Mouse (Mus musculus) intestine, embryonic 14.5 days (tissue): ENCODE measurements around the gene Snrpg. TPM values are rescaled to one million over a fixed set of nuclear protein-coding genes. Genes with fewer than 3 reads are reported as not detected.

Experiments
- ATAC-seq: fragments of 200-750 bp; cut with Nextera tagmentation; replicated peaks from 2 replicates; pipeline ENCODE4 v1.8.0; 2017; ENCODE audit warnings: low read depth, moderate number of reproducible peaks, moderate TSS enrichment, moderate library complexity; ENCODE audit not compliant: low FRiP score, low TSS enrichment
- DNase-seq: peaks from one replicate; pipeline ENCODE4 v3.0.0-alpha.2; 2018; ENCODE audit warnings: low spot score
- H3K27ac ChIP-seq: fragments of 300-500 bp; sonication (generic); 2 replicates; pipeline ENCODE4 v1.5.1; 2014; ENCODE audit warnings: low read depth, mild to moderate bottlenecking, control low read depth
- H3K27me3 ChIP-seq: fragments of 300-500 bp; sonication (generic); replicated peaks from 2 replicates; pipeline ENCODE4 v1.6.1; 2014; ENCODE audit warnings: low read length, control low read depth; ENCODE audit not compliant: control insufficient read depth, insufficient read depth
- H3K36me3 ChIP-seq: fragments of 300-500 bp; sonication (generic); 2 replicates; pipeline ENCODE4 v1.6.1; 2014; ENCODE audit warnings: low read length, control low read depth; ENCODE audit not compliant: control insufficient read depth, insufficient read depth
- H3K4me1 ChIP-seq: fragments of 300-500 bp; sonication (generic); replicated peaks from 2 replicates; pipeline ENCODE4 v1.6.1; 2014; ENCODE audit warnings: low read length, control low read depth, mixed read lengths; ENCODE audit not compliant: control insufficient read depth, insufficient read depth
- H3K4me2 ChIP-seq: fragments of 300-500 bp; sonication (generic); 2 replicates; pipeline ENCODE4 v1.6.1; 2014; ENCODE audit warnings: low read length
- H3K4me3 ChIP-seq: fragments of 300-500 bp; sonication (generic); 2 replicates; pipeline ENCODE4 v1.5.1; 2014; ENCODE audit warnings: low read depth, low read length, control low read depth, mixed read lengths
- H3K9ac ChIP-seq: fragments of 300-500 bp; sonication (generic); 2 replicates; pipeline ENCODE4 v1.6.1; 2014; ENCODE audit warnings: mild to moderate bottlenecking, low read length
- H3K9me3 ChIP-seq: fragments of 300-500 bp; sonication (generic); 2 replicates; pipeline ENCODE4 v1.6.1; 2016; ENCODE audit warnings: low read length, control low read depth; ENCODE audit not compliant: control insufficient read depth
- WGBS: fragments of 180-500 bp; shearing (Covaris S2); extraction: QIAGEN DNeasy Blood & Tissue Kit; methylation state at CpG from one replicate; pipeline ENCODE4 v1.1.7; 2014; 5-methylcytosine and 5-hydroxymethylcytosine counted together
- polyA plus RNA-seq: library from polyadenylated mRNA; unstranded; fragments of >200 nt; fragmentation: Nextera tagmentation; extraction: Ambion mirVana; gene quantifications from 2 replicates; pipeline ENCODE4 v1.2.1, GENCODE M21; 2014

Snrpg gene
- polyA plus RNA-seq = 787 and 872 TPM in 2 replicates

DNA sequence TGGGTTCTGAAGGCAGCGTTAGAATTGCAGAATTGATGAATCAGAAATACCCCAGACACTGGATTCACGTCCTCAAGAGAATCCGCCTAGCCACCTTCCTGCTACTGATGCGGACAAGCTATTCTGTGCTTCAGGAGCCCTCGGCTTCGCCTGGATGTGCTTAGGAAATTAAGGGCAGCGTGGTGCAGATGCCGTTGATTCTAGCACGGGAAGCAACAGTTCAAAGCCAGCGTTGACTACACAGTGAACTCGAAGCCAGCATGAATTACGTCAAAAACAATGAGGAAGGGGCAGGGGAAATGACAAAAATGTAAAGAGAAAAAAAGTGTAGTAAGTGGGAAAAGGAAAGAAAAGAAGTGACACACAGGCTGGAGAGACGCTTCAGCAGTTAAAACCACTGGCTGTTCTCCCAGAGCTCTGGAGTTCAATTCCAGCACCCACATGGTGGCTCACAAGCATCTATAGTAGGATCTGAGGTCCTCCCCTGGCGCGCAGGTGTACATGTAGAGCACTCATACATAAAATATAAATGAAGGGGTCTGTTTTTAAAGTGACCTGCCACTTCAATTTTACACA, at the start of gene Snrpg:
Snrpg (plus strand) TSS at position 541 of the 576 bp plus-strand sequence.
- Histone ChIP-seq H3K9ac (peak within 1 kb of the TSS; percentile 93), H3K4me1 (peaks cover 18% of the 10 kb centered on the region), H3K27ac (peak within 1 kb of the TSS; percentile 89), H3K36me3 (peaks cover 32% of the 10 kb centered on the region), H3K4me3 (peak within 1 kb of the TSS; percentile 96), H3K9me3 (no peaks in the 10 kb centered on the region), H3K27me3 (no peaks in the 10 kb centered on the region), H3K4me2 (peak within 1 kb of the TSS; percentile 87)
- ATAC-seq (0 out of 2 replicates have a peak, but pooled peaks have one; percentile 3), DNase-seq (peak; percentile 58)
- 16% methylated on average over 15 of the region's 15 CpGs for WGBS

GRCm38 (mm10) chr6:86322031-86322563, 49.0 kb upstream of the Snrpg start:
- Histone ChIP-seq H3K4me2 (no peak overlapping the region), H3K27me3 (no peaks in the 10 kb centered on the region), H3K4me1 (no peaks in the 10 kb centered on the region), H3K27ac (no peak overlapping the region), H3K9ac (no peak overlapping the region), H3K4me3 (no peak overlapping the region), H3K36me3 (no peaks in the 10 kb centered on the region), H3K9me3 (no peaks in the 10 kb centered on the region)
- ATAC-seq (no peak), DNase-seq (no peak)
- 80% methylated on average over 5 of the region's 5 CpGs for WGBS

- H3K9ac ChIP-seq = no peak overlapping the region
- no peak overlapping the region for H3K4me2 ChIP-seq
- 94% methylated on average over 9 of the region's 9 CpGs for WGBS
- H3K36me3 ChIP-seq = no peaks in the 10 kb centered on the region
- H3K27ac ChIP-seq = no peak overlapping the region
- no peak overlapping the region for H3K4me3 ChIP-seq
- no peak for ATAC-seq
- H3K4me1 ChIP-seq = no peaks in the 10 kb centered on the region
- DNase-seq = no peak
- no peaks in the 10 kb centered on the region for H3K9me3 ChIP-seq
- H3K27me3 ChIP-seq = no peaks in the 10 kb centered on the region
Measured at GRCm38 (mm10) chr6:86322991-86323390, 48.1 kb upstream of the Snrpg start.

DNA sequence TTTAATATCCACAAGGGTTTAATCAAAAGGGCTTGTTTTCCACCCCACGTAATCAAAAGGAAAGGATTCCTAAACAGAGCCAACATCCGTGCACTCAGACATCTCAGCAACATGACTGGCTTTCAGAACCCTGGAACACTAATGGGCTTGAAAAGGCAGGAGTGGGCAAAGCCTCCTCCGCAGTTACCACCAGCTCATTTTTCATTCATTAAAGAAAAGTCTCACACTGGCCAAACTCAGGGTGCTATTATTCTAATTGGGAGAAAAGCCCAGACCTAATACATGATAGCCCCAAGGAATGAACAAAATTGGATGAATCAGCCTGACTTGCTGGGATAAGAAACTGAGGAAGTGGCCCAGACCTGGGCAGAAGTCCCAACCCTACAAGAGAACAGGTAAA, 46.7 kb upstream of the Snrpg start:
- WGBS = 82% methylated on average over 3 of the region's 3 CpGs
- Histone ChIP-seq H3K9ac (no peak overlapping the region), H3K27me3 (no peaks in the 10 kb centered on the region), H3K36me3 (no peaks in the 10 kb centered on the region), H3K27ac (no peak overlapping the region), H3K4me3 (no peak overlapping the region), H3K4me2 (no peak overlapping the region), H3K9me3 (no peaks in the 10 kb centered on the region), H3K4me1 (no peaks in the 10 kb centered on the region)
- no peak for ATAC-seq
- no peak for DNase-seq

DNA sequence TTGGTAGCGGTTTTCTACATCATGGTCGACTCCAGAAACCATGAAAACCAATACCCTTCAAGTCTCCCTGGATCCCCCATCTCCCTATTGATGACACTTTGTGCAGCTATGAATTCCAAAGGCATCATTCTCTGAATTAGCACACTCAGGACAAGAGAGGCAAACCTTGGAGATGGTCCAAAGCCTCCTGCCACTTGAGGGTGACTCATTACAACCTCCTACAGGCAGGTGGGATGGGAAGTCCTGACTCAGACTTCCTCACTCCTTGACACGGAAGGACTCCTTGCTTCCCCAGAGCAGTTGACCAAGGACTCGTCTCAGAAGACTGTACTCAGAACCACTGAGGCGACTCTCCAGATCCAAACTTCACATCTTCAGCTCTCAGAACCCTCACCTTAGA, 45.5 kb upstream of the Snrpg start:
- no peak for DNase-seq
- H3K4me1 ChIP-seq = no peaks in the 10 kb centered on the region
- no peaks in the 10 kb centered on the region for H3K36me3 ChIP-seq
- H3K9ac ChIP-seq = no peak overlapping the region
- no peak for ATAC-seq
- H3K4me2 ChIP-seq = no peak overlapping the region
- H3K4me3 ChIP-seq = no peak overlapping the region
- H3K27ac ChIP-seq = no peak overlapping the region
- H3K9me3 ChIP-seq = no peaks in the 10 kb centered on the region
- H3K27me3 ChIP-seq = no peaks in the 10 kb centered on the region
- WGBS = 86% methylated on average over 5 of the region's 5 CpGs

DNA sequence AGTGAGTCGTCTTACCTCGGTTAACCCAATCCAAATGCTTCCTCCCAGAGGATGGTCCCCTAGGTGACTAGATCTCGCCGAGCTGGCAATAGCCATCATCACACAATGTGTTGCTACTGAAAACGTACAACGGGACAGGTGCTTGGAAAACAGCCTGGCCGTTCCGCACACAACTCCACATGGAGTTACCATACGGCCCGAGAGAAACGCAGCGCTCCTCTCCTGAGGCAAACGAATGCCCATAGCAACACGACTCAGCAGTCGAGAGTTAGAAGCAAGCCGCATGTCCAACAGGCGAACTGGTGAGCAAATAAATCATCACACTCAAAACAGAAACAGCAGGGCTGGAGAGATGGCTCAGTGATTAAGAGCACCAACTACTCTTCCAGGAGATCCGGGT, 44.2 kb upstream of the Snrpg start:
- no peak overlapping the region for H3K4me3 ChIP-seq
- ATAC-seq (no peak), DNase-seq (no peak)
- no peaks in the 10 kb centered on the region for H3K9me3 ChIP-seq
- 86% methylated on average over 18 of the region's 18 CpGs for WGBS
- H3K4me2 ChIP-seq = no peak overlapping the region
- H3K27me3 ChIP-seq = no peaks in the 10 kb centered on the region
- no peaks in the 10 kb centered on the region for H3K36me3 ChIP-seq
- no peak overlapping the region for H3K9ac ChIP-seq
- no peaks in the 10 kb centered on the region for H3K4me1 ChIP-seq
- H3K27ac ChIP-seq = no peak overlapping the region

DNA sequence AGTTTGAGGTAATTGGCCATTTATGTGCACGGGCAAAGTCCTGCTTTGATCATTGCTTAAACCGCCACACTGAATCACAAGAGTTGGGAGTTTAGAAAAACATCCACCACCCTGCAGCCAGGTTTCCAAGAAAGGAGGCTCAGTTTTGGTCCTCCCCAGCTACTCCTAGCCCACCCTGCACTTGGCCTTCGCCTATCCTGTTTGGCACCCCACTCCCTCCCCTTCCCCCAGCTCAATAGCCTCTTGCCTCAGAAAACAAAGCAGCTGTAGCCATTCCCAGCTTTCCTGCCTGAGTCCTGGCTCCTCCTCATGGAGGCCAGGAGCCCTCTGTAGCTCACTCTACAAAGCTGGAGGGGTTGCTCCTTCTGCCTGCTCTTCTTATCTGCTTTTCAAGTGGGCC, 42.7 kb upstream of the Snrpg start:
- Histone ChIP-seq H3K27ac (no peak overlapping the region), H3K9me3 (no peaks in the 10 kb centered on the region), H3K4me2 (no peak overlapping the region), H3K4me3 (no peak overlapping the region), H3K27me3 (no peaks in the 10 kb centered on the region), H3K9ac (no peak overlapping the region), H3K36me3 (no peaks in the 10 kb centered on the region), H3K4me1 (no peaks in the 10 kb centered on the region)
- ATAC-seq = no peak
- DNase-seq = no peak
- WGBS = 64% methylated on average over 3 of the region's 3 CpGs

GRCm38 (mm10) chr6:86329943-86330342, 41.2 kb upstream of the Snrpg start:
- Histone ChIP-seq H3K9me3 (no peaks in the 10 kb centered on the region), H3K4me1 (no peaks in the 10 kb centered on the region), H3K4me3 (no peak overlapping the region), H3K27me3 (no peaks in the 10 kb centered on the region), H3K4me2 (no peak overlapping the region), H3K36me3 (no peaks in the 10 kb centered on the region), H3K9ac (no peak overlapping the region), H3K27ac (no peak overlapping the region)
- no peak for ATAC-seq
- WGBS = 94% methylated on average over 6 of the region's 6 CpGs
- DNase-seq = no peak
